Mouse (Mus musculus) kidney, embryonic 14.5 days (tissue): ENCODE measurements around the gene Smpx. TPM values are rescaled to one million over a fixed set of nuclear protein-coding genes. Genes with fewer than 3 reads are reported as not detected.

ENCODE experiments used
- ATAC-seq: fragments of 200-750 bp; cut with Nextera tagmentation; 2 replicates; pipeline ENCODE4 v1.8.0; 2017; ENCODE audit warnings: moderate number of reproducible peaks, mild to moderate bottlenecking, moderate TSS enrichment, moderate library complexity; ENCODE audit not compliant: low FRiP score, low TSS enrichment
- H3K27ac ChIP-seq: fragments of 300-500 bp; sonication (generic); 2 replicates; pipeline ENCODE4 v1.5.1; 2014; ENCODE audit warnings: low read depth, mild to moderate bottlenecking, low read length, moderate library complexity, mixed read lengths
- H3K27me3 ChIP-seq: fragments of 300-500 bp; sonication (generic); 2 replicates; pipeline ENCODE4 v1.6.1; 2014; ENCODE audit warnings: mild to moderate bottlenecking, low read length; ENCODE audit not compliant: control insufficient read depth, insufficient read depth
- H3K36me3 ChIP-seq: fragments of 300-500 bp; sonication (generic); 2 replicates; pipeline ENCODE4 v1.6.1; 2014; ENCODE audit warnings: low read length, mixed read lengths; ENCODE audit not compliant: control insufficient read depth, insufficient read depth
- H3K4me1 ChIP-seq: fragments of 300-500 bp; sonication (generic); 2 replicates; pipeline ENCODE4 v1.6.1; 2014; ENCODE audit warnings: low read length, mixed read lengths; ENCODE audit not compliant: control insufficient read depth, insufficient read depth
- H3K4me2 ChIP-seq: fragments of 300-500 bp; sonication (generic); replicated peaks from 2 replicates; pipeline ENCODE4 v1.6.1; 2014; ENCODE audit warnings: low read depth, mild to moderate bottlenecking, low read length
- H3K4me3 ChIP-seq: fragments of 300-500 bp; sonication (generic); 2 replicates; pipeline ENCODE4 v1.5.1; 2014; ENCODE audit warnings: mild to moderate bottlenecking, low read length
- H3K9ac ChIP-seq: fragments of 300-500 bp; sonication (generic); 2 replicates; pipeline ENCODE4 v1.6.1; 2014; ENCODE audit warnings: low read depth, mild to moderate bottlenecking, low read length, moderate library complexity
- H3K9me3 ChIP-seq: fragments of 300-500 bp; sonication (generic); 2 replicates; pipeline ENCODE4 v1.6.1; 2016; ENCODE audit warnings: low read length; ENCODE audit not compliant: control insufficient read depth
- WGBS: fragments of 180-500 bp; shearing (Covaris S2); extraction: QIAGEN DNeasy Blood & Tissue Kit; methylation state at CpG from one replicate; pipeline ENCODE4 v1.1.7; 2014; 5-methylcytosine and 5-hydroxymethylcytosine counted together
- polyA plus RNA-seq: library from polyadenylated mRNA; unstranded; fragments of >200 nt; fragmentation: Nextera tagmentation; extraction: Ambion mirVana; gene quantifications from 2 replicates; pipeline ENCODE4 v1.2.1, GENCODE M21; 2014

Gene Smpx
- polyA plus RNA-seq, 1 experiment from 2014 or later, result 1.2 TPM

DNA sequence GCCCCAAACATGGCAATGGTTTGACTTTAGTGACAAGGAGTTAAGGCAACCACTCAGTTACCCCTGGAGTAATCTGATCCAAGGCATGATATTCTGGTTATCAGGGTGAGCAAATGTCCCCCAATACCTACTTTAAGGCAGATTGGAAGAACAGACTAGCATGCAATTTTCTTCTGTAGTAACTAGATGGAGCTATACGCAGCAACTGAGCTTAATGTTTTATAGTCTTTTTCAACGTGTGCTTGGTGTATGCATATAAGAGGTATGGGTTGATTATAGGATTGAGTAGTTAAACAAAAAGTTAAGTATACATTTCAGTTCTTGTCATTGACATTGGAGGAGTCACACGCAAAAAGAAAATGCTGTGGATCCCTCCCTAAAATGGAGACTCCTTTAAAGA is 21.2 kb downstream of the Smpx start:
- WGBS, result 59% methylated on average over 3 of the region's 3 CpGs
- Histone ChIP-seq H3K9me3 (no peaks in the 10 kb centered on the region), H3K4me1 (no peaks in the 10 kb centered on the region), H3K4me3 (no peak overlapping the region), H3K27me3 (0 out of 2 replicates have a peak, but pooled peaks cover 2% of the 10 kb centered on the region), H3K36me3 (no peaks in the 10 kb centered on the region), H3K9ac (no peak overlapping the region), H3K4me2 (no peak overlapping the region), H3K27ac (no peak overlapping the region)
- ATAC-seq, result no peak

DNA sequence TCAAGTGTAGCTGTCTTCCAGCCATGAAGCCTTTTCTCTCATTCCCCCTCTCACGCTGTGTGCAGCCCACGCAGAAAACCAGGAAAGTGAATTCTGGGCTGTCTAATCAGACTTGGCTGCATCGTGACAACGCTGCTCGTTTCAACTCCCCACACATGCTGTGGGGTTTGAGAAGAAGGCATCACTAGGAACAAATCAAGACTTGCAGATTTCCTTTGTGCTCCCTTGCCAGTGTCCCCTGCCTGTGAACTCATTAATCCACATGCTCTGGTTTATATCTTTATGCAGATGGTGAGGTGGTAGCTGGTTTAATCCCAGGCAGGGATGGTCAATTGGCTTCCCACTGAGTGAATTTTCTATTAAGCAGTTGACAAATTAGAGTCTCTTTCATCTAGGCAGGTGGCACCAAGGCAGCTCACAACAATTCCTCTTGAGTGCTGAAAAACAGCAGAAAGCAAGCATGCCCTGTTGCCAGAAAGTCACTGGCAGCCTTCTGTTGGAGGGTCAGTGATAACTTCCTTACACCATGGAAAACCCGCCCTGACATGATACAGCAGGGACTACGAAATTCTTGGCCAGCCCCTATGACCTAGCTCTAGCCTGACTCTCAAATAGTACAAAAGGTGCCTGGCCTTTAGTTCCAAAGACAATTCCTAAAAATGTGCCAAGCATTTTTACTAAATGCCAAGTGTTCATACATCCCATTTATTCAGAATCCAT is 32.1 kb downstream of the Smpx start:
- Histone ChIP-seq H3K27me3 (no peaks in the 10 kb centered on the region), H3K4me1 (no peaks in the 10 kb centered on the region), H3K4me2 (no peak overlapping the region), H3K9ac (no peak overlapping the region), H3K4me3 (no peak overlapping the region), H3K9me3 (no peaks in the 10 kb centered on the region), H3K27ac (no peak overlapping the region), H3K36me3 (no peaks in the 10 kb centered on the region)
- ATAC-seq, result no peak
- WGBS, result 61% methylated on average over 7 of the region's 7 CpGs

DNA sequence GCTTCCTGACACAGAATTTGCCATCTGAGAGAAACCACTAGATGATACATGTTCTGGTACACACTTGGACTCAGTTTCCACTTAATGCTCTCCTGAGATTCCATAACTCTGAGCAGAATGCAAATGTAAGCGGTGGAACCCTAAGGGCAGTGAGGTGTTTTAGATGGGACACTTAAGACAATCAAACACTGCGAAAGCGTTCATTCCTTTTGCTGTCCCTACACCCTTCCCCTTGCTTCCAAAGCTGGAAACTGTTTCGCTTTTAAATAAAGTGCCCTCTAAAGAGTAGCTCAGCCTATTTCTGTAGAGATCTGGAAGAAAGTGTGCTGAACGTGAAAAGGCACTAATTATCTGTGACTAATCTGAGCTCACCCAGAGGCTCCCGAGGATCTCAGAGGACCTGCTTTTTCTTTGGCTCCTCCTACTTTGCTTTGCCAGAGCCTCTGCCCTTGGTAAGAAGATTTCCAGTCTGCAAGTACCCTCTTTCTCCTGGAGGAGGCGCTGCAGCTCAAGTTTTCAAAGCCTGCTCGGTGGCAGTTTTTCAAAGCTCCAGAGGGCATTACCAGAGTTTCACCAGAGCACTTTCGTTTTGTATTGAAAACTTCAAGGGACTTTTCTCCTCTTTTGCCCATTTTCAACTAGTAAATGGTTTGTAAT is 33.1 kb downstream of the Smpx start:
- no peak; the same call in 1 of the 2 replicates for ATAC-seq
- WGBS, result 40% methylated on average over 9 of the region's 9 CpGs
- H3K27ac ChIP-seq, result no peak overlapping the region
- no peak overlapping the region for H3K4me2 ChIP-seq
- H3K9me3 ChIP-seq, result no peaks in the 10 kb centered on the region
- no peaks in the 10 kb centered on the region for H3K27me3 ChIP-seq
- no peak overlapping the region for H3K9ac ChIP-seq
- H3K4me3 ChIP-seq, result no peak overlapping the region
- H3K4me1 ChIP-seq, result no peaks in the 10 kb centered on the region
- no peaks in the 10 kb centered on the region for H3K36me3 ChIP-seq

DNA sequence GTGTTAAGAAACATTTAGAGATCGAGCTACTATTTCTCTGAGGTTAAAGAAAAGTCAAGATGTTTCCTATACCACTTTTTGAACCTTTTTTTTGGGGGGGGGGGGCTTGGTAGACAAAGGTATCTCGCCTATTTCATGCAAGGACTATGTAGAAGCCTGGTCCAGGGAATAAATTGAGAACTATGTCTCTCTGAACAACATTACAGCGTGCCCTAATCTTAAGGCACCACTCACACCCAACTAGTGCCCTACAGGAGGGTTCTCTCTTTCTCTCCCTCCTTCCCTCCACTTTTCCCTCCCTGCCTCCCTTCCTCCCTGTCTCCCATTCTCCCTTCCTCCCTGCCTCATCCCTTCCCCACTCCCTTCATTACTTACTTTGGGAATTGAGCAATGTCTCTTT is 33.6 kb downstream of the Smpx start:
- no peak overlapping the region for H3K9ac ChIP-seq
- no peak for ATAC-seq
- H3K4me3 ChIP-seq, result no peak overlapping the region
- no peaks in the 10 kb centered on the region for H3K9me3 ChIP-seq
- WGBS, result 54% methylated on average over 3 of the region's 3 CpGs
- H3K4me2 ChIP-seq, result no peak overlapping the region
- H3K4me1 ChIP-seq, result no peaks in the 10 kb centered on the region
- no peak overlapping the region for H3K27ac ChIP-seq
- no peaks in the 10 kb centered on the region for H3K27me3 ChIP-seq
- no peaks in the 10 kb centered on the region for H3K36me3 ChIP-seq

DNA sequence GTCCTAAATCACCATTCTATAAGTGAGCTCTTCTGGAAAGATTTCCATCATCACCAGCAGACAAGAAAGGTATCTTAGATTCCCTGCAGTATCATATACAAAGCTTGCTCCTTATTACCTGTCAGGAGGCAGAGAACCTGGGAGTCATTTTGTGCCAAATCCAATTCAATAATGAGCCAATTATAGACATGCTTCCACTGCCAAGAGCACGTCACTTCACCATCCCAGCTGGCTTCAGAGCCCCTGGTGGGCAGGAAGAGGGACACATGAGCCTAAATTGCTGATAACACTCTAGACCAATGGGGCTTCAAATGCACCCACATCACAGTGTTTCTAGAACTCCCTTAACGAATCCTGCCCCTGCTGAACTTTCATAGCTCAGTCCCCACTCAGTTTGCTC is 35.1 kb downstream of the Smpx start:
- no peak for ATAC-seq
- H3K27me3 ChIP-seq, result no peaks in the 10 kb centered on the region
- 58% methylated on average over 2 of the region's 2 CpGs for WGBS

DNA sequence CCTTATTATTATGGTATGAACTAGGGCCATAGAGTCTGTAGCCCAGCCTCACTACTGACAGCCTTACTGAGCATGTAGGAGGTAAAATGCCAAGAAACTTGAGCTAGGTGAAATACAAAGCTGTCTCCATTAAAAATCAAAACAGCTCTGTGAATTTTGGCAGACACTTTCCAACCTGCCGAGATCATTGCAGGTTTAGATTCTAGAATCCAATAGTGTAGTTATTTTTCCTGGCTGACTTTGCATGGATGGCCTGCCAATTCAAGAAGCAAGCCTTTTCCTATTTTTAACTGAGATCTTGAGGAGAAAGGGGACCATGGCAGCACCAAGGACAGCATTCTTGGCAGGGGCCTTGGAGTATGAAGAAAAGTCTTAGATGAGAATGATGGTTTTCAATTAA is 35.6 kb downstream of the Smpx start:
- Histone ChIP-seq H3K36me3 (no peaks in the 10 kb centered on the region), H3K4me1 (no peaks in the 10 kb centered on the region), H3K27ac (no peak overlapping the region), H3K27me3 (no peaks in the 10 kb centered on the region), H3K9me3 (no peaks in the 10 kb centered on the region), H3K4me3 (no peak overlapping the region), H3K9ac (no peak overlapping the region), H3K4me2 (no peak overlapping the region)
- no peak for ATAC-seq
- 87% methylated on average over 1 of the region's 1 CpGs for WGBS

More for the DNA sequence above, 35.1 kb downstream of the Smpx start:
- H3K9ac ChIP-seq, result no peak overlapping the region
- H3K36me3 ChIP-seq, result no peaks in the 10 kb centered on the region
- H3K9me3 ChIP-seq, result no peaks in the 10 kb centered on the region
- H3K4me2 ChIP-seq, result no peak overlapping the region
- H3K4me1 ChIP-seq, result no peaks in the 10 kb centered on the region
- H3K27ac ChIP-seq, result no peak overlapping the region
- no peak overlapping the region for H3K4me3 ChIP-seq

DNA sequence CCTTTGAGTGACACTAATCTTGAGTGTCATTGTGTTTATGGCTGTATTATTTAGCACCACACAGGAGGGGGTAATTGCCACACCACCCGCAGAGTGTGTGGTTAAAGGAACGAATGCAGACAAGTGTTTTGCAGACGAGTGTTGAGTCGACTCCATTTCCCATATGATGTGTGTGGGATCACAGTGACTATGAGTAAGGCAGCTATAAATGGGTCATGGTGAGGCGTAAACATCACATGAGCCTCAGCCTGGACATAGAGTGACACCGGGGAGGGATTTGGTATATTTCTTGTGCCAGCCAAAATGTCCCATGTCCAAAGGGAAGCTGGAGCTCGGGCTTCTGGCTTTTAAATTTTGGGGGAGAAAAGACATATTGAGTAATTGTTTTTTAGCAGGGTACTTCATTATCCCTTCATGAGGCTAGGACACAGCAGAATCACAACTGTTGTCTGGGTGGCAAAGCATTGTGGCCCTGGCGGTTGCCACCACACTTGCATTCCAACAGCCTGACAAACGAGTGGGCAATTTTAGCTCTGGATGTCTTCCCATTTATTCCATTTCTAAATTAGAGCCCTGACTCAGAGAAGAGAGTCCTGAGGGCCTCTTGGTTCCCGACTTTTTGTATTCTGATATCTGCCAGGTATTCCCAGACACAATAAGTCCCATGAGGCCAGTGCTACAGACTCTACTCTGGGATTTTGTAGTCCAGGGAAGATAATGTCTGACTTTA is 49.3 kb downstream of the Smpx start:
- Histone ChIP-seq H3K27ac (no peak overlapping the region), H3K4me1 (no peaks in the 10 kb centered on the region), H3K27me3 (no peaks in the 10 kb centered on the region), H3K9me3 (no peaks in the 10 kb centered on the region), H3K9ac (no peak overlapping the region), H3K36me3 (no peaks in the 10 kb centered on the region), H3K4me3 (no peak overlapping the region), H3K4me2 (no peak overlapping the region)
- WGBS, result 87% methylated on average over 10 of the region's 10 CpGs
- no peak for ATAC-seq

DNA sequence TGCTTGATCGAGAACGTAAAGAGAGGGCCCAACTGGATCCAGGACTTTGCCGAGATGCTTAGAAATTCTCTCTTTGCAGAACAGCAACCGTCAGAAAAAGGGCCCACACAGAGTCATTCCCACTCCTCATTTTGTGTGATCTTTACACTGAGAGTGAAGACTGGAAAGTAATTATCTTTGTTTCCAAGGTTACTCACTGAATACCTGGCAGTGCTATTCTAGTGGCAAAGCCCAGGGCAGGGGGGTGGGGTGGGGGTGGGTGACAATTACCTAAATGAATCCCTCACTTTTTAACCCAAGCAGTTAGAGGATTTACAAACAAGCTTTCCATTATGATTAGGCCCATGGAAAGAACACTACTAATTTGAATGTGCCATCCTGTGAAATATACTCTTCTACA is 55.8 kb downstream of the Smpx start:
- no peak for ATAC-seq
- Histone ChIP-seq H3K4me2 (no peak overlapping the region), H3K4me3 (no peak overlapping the region), H3K9ac (no peak overlapping the region), H3K27me3 (no peaks in the 10 kb centered on the region), H3K4me1 (no peaks in the 10 kb centered on the region), H3K36me3 (no peaks in the 10 kb centered on the region), H3K9me3 (no peaks in the 10 kb centered on the region), H3K27ac (no peak overlapping the region)
- 71% methylated on average over 4 of the region's 4 CpGs for WGBS

DNA sequence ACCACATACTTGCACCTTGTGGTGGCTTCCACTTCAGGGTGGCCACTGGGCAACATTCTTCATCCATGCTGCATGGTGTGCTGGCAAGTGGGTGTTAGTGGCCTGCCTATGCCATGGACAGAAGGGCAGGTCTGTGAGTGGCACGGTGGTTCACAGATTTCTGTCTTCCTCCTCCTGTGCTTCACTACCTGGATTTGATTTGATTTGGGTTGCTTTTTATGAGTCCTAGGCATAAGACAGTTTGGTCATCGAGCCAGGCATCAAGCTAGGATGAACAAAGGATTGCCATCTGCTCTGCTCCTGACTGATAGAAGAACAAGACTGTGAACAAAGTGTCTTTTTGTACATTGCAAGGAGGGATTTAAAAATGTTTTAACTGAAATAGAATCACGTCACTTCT is 63.8 kb downstream of the Smpx start:
- no peaks in the 10 kb centered on the region for H3K27me3 ChIP-seq
- no peaks in the 10 kb centered on the region for H3K9me3 ChIP-seq
- ATAC-seq, result no peak
- no peaks in the 10 kb centered on the region for H3K36me3 ChIP-seq
- WGBS, result 73% methylated on average over 3 of the region's 3 CpGs
- H3K4me2 ChIP-seq, result no peak overlapping the region
- H3K9ac ChIP-seq, result no peak overlapping the region
- H3K27ac ChIP-seq, result no peak overlapping the region
- H3K4me1 ChIP-seq, result no peaks in the 10 kb centered on the region
- no peak overlapping the region for H3K4me3 ChIP-seq
